Mouse (Mus musculus) embryonic fibroblast, embryonic 13.5 days (primary cell): ENCODE data around the gene H2-DMb1. TPM values are rescaled to one million over a fixed set of nuclear protein-coding genes. Genes with fewer than 3 reads are reported as not detected.

Experiments
- H3K27ac ChIP-seq: 2 replicates; pipeline ENCODE4 v1.5.1; 2012; ENCODE audit warnings: low read length, control low read depth, inconsistent platforms; ENCODE audit not compliant: insufficient read depth
- H3K4me1 ChIP-seq: 2 replicates; pipeline ENCODE4 v1.6.1; 2011; ENCODE audit warnings: low read length; ENCODE audit not compliant: control insufficient read depth, insufficient read depth
- H3K4me3 ChIP-seq: 2 replicates; pipeline ENCODE4 v1.5.1; 2011; ENCODE audit warnings: mild to moderate bottlenecking, control low read depth, low read length; ENCODE audit not compliant: insufficient read depth
- CTCF ChIP-seq: IDR thresholded peaks from 2 replicates; pipeline ENCODE4 v1.5.1; 2011; ENCODE audit warnings: mild to moderate bottlenecking, control low read depth, low read length, moderate library complexity, borderline replicate concordance; ENCODE audit not compliant: insufficient read depth
- POLR2A ChIP-seq: IDR thresholded peaks from 2 replicates; pipeline ENCODE4 v1.6.1; 2011; ENCODE audit warnings: low read depth, mild to moderate bottlenecking, control low read depth, low read length, moderate library complexity
- polyA plus RNA-seq: library from polyadenylated mRNA; stranded (reverse); fragments of >200 nt; gene quantifications from 2 replicates; pipeline ENCODE4 v1.2.4, GENCODE M21; 2011; ENCODE audit warnings: low read depth; ENCODE audit not compliant: missing spikeins, insufficient read length

H2-DMb1 gene
- polyA plus RNA-seq, 1 experiment = 2.4 TPM

- TF ChIP-seq CTCF (no peak), POLR2A (peak; percentile 77)
- Histone ChIP-seq H3K27ac (peak within 1 kb of the TSS; percentile 100), H3K4me3 (peak within 1 kb of the TSS; percentile 70), H3K4me1 (peaks cover 6% of the 10 kb centered on the region)
Observed at GRCm38 (mm10) chr17:34122188-34122984, 30.5 kb upstream of the H2-DMb1 start, which contains the start of gene Brd2. Gene Brd2 (minus strand): TSS chr17:34122634.

DNA sequence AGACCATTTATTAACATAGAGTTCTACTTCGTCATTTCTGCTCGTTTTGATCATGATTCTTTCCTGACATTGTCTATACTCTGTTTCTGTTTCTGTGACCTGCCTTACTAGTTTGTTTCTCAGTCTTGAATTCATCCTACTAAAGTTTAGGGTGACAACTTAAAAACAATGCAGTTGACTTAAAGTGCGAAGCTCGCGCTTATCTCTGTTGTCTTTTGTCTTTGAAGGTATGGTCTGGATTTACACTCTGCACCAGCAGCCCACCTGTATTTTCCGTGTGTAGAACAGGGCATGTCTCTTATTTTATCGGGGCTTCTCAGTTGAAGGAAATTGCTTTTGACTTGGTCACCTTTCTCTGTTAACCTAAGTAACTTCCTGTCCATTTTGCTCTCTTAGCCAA, 29.8 kb upstream of the H2-DMb1 start:
- H3K4me3 ChIP-seq = peak overlapping the region; percentile 70
- H3K27ac ChIP-seq = peak overlapping the region; percentile 98
- peaks cover 10% of the 10 kb centered on the region for H3K4me1 ChIP-seq
- TF ChIP-seq POLR2A (no peak; the same call in 1 of the 2 replicates), CTCF (no peak)

DNA sequence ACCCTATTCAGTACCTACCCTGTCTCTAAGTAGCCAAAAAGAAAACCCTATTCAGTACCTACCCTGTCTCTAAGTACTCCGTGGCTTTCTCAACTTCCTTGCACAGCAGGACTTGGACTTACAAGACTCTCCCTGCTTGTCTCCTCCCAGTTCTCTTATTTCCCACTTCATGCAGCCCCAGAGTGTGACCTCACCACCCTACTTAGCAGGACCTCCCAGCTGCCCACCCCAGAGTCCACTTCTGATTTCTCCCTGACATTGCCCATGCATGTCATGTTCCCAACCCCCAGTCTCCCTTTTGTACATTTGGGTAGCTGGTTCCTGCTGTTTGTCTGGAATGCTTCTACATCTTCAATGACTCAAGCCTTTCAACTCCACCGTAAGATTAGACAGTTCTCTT, 29.4 kb upstream of the H2-DMb1 start:
- TF ChIP-seq CTCF = no peak
- peak; percentile 59 for TF ChIP-seq POLR2A
- Histone ChIP-seq H3K4me3 (peak overlapping the region; percentile 70), H3K4me1 (peaks cover 10% of the 10 kb centered on the region), H3K27ac (peak overlapping the region; percentile 98)

- H3K4me1 ChIP-seq = peaks cover 10% of the 10 kb centered on the region
- TF ChIP-seq CTCF (no peak), POLR2A (no peak)
- H3K27ac ChIP-seq = no peak overlapping the region
- peak overlapping the region; percentile 11; the same call in 1 of the 2 replicates for H3K4me3 ChIP-seq
Observed at GRCm38 (mm10) chr17:34124649-34125048, 28.2 kb upstream of the H2-DMb1 start.

DNA sequence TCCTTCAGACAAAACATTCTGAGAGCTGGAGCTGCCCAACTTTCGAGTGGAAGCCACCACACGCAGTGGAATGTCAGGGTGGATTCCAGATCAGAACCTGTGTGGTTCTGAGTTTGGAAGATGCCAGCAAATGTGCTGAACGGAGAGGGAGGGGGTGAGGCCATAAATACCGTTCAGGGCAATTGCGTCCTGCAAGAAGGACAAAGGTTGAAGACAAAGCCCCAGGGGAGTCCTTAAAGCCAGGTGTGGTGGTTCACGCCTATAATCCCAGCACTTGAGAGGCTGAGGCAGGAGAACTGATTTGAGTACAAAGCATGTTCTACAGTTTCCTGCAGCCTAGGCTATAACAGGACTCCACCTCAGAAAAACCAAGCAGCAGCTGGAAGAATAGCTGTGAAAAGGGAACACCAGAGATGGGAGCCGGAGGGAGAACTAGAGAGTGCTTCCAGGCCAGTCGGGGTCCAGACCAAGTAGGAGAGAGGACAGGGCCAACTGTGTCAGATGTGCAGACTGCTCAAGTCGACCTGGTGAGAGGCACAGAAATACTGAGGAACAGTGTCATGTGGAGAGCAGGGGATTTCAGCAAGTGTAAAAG, 25.9 kb upstream of the H2-DMb1 start:
- TF ChIP-seq POLR2A (no peak), CTCF (no peak)
- Histone ChIP-seq H3K4me1 (peaks cover 10% of the 10 kb centered on the region), H3K27ac (no peak overlapping the region), H3K4me3 (no peak overlapping the region)

DNA sequence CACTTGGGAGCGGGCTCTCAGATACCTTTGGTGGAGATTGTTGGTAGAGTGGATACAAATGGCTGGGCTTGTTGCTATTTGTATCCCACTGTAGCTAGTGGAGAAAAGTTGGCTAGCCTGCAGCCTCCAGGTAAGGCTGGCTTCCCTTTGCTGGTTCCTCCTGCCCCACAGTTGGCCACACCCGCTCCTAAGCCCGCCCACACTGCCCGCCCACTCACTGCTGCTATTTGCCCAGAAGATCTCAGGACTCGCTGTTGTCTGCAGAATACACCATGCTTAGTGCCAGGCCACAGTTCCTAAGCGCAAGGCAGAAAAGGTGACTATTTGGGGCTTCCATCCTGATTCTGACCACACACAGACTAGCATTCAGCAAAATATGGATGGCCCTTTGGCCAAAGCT, 25.4 kb upstream of the H2-DMb1 start:
- TF ChIP-seq POLR2A = no peak
- Histone ChIP-seq H3K4me1 (peaks cover 10% of the 10 kb centered on the region), H3K4me3 (no peak overlapping the region), H3K27ac (no peak overlapping the region)

GRCm38 (mm10) chr17:34128264-34128937, 24.5 kb upstream of the H2-DMb1 start:
- Histone ChIP-seq H3K27ac (no peak overlapping the region), H3K4me1 (peaks cover 10% of the 10 kb centered on the region), H3K4me3 (no peak overlapping the region)
- TF ChIP-seq CTCF (no peak), POLR2A (0 out of 2 replicates have a peak, but pooled peaks have one; percentile 24)

- TF ChIP-seq CTCF = no peak
- peak; percentile 38 for TF ChIP-seq POLR2A
- Histone ChIP-seq H3K4me1 (peaks cover 10% of the 10 kb centered on the region), H3K4me3 (no peak overlapping the region), H3K27ac (no peak overlapping the region)
Observed at GRCm38 (mm10) chr17:34128944-34129791, 23.7 kb upstream of the H2-DMb1 start.

DNA sequence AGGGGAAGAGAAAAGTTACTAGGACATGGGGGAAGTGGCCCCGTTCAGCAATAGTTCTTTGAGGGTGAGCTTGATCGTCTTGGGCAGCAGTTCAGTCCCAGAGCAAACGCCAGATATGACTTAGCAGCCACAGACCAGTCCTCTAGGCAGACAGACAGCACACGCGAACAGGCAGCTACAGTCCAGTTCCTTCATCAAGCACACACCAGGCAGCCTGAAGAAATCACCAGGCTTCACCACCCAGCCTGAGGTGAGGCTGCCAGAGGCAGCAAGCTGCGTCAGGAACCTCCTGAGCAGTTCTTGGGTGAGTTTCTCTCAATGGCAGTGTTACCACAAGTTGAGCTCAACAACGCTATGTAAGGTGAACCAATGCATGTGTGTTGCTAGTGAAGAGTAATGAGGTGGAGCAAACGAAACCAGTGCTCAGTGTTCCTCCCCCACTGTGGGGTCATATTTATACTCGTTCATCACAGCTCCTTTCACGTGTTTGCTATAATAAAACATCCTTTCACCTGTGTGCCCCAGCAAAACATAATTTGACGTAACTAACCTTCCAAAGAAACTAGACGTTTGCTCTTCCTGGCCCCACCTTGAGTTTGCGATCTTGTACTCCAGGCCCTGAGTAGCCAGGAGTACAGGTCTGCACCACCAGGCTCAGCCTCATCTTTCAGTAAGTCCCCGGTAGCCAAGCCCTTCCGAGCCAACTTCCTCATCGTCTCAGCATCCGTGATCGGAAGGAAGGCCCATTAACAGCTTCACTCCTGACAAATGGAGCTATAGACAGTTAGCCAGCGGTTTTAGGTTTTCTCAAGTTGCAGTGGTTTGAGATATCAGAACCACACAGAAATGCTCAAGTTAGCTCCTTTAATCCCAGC, 22.6 kb upstream of the H2-DMb1 start:
- H3K4me3 ChIP-seq = no peak overlapping the region
- H3K4me1 ChIP-seq = peaks cover 6% of the 10 kb centered on the region
- TF ChIP-seq CTCF = no peak
- TF ChIP-seq POLR2A = peak; percentile 54; the same call in 1 of the 2 replicates
- no peak overlapping the region for H3K27ac ChIP-seq
